In the genomic region with DNA sequence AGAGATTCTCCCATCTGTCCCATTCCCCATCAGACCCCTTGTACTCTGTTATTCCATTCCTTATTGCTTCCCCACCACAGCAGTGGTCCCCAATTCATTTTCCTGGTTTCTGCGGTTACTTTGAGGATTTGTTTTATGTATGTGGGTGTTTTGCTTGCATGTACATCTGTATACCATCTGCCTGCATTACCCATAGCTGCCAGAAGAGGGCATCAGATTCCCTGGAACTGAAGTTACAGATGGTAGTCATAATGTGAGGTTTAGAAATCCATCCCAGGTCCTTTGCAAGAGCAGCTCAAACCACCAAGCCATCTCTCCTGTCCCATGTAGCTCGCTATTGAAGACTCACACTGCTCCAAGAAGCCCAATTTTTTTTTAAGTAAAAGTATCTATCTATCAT, we compare ENCODE assay signal across 12 mouse cellular contexts. TPM values are rescaled to one million over a fixed set of nuclear protein-coding genes. Genes with fewer than 3 reads are reported as not detected.
DNase-seq lines count a peak whose midpoint lies in the region; ATAC-seq and TF ChIP-seq lines count a peak whose summit lies in the region.
"Had no signal": no experiment of that assay in that cellular context is flagged by ENCODE, and none has a peak within 500 bp of the region (broad histone marks: within the 10 kb centered on the region; RNA-seq: fewer than 3 reads in every experiment).

No protein-coding gene starts in this region.

- no peaks in the 10 kb centered on the region for H3K27me3 ChIP-seq in lung, embryonic 14.5 days (ENCODE audit: insufficient read depth, low read length)

- no peak for ATAC-seq in lung, embryonic 14.5 days (ENCODE audit: insufficient read depth)

- no peaks in the 10 kb centered on the region for H3K36me3 ChIP-seq in lung, embryonic 14.5 days (ENCODE audit: insufficient read depth)

- H3K9me3 ChIP-seq in lung, embryonic 14.5 days (ENCODE audit: low read depth, low read length): no peaks in the 10 kb centered on the region

- no peak overlapping the region for H3K9ac ChIP-seq in lung, embryonic 14.5 days

- 84% methylated on average over 2 of the region's 2 CpGs for WGBS in lung, embryonic 14.5 days

- H3K27ac ChIP-seq in lung, embryonic 14.5 days (ENCODE audit: low read depth): no peak overlapping the region

- DNase-seq in embryo, embryonic 10.5 days (ENCODE audit: low spot score): peak; percentile 8
- DNase-seq in embryo, embryonic 11 days: no peak
- DNase-seq in lung, embryonic 14.5 days: peak; percentile 27
- no peak for DNase-seq in lung, adult 18-20 months
- DNase-seq in NIH3T3 (ENCODE audit: low read depth): peak; percentile 38
- peak; percentile 11 for DNase-seq in mesoderm, embryonic 11.5 days (ENCODE audit: low read depth, low spot score)
- no peak for DNase-seq in gastrocnemius, postnatal 25 days
- DNase-seq in urinary bladder, postnatal 4 days (ENCODE audit: low spot score in 2 of 2): no peak

- TF ChIP-seq CTCF in lung, embryonic 14.5 days (IDR thresholded peaks at IDR 0.05; ENCODE audit: low read depth): peak; percentile 40; the same call in 1 of the 2 replicates

- H3K4me1 ChIP-seq in lung, embryonic 14.5 days (ENCODE audit: insufficient read depth): no peaks in the 10 kb centered on the region

- no peak overlapping the region for H3K4me2 ChIP-seq in lung, embryonic 14.5 days

- H3K4me3 ChIP-seq in lung, embryonic 14.5 days (ENCODE audit: low read depth, low read length): no peak overlapping the region

RNA-seq across cellular contexts. Expression of a gene that starts 16.5 kb away (rescaled TPM):
- 1.1 and 1.4 TPM in 2 replicates for polyA plus RNA-seq in lung, embryonic 14.5 days (2014; fragmentation: Nextera tagmentation; extraction: Ambion mirVana)
- under 1 TPM; 0.20 to 0.24 TPM for total RNA-seq in gastrocnemius, postnatal 25 days (2021)

RNA-seq across cellular contexts. Expression of a gene that starts 40.5 kb away (rescaled TPM):
- polyA plus RNA-seq in lung, embryonic 14.5 days (2014; fragmentation: Nextera tagmentation; extraction: Ambion mirVana): 0.25 TPM in 1 of 2 replicates, not detected in the other
- total RNA-seq in gastrocnemius, postnatal 25 days (2021): not detected
- total RNA-seq: heart, postnatal 10 days had no signal
- polyA plus RNA-seq: embryonic facial prominence, embryonic 14.5 days; neural tube, embryonic 11.5 days; small intestine, adult 2 months had no signal

RNA-seq across cellular contexts. Expression of a gene that starts 56.3 kb away (rescaled TPM):
- polyA plus RNA-seq in lung, embryonic 14.5 days (2014; fragmentation: Nextera tagmentation; extraction: Ambion mirVana): 2.7 and 3.5 TPM in 2 replicates
- 1 to 10 TPM; 3.8 TPM for total RNA-seq in gastrocnemius, postnatal 25 days (2021)

Comparison
In these comparisons a context has a peak if more than half of its experiments do, and no peak if none do; other contexts are left out.
1. DNase-seq: peak in embryo, embryonic 10.5 days (single experiment), lung, embryonic 14.5 days (single experiment), NIH3T3 (single experiment) and mesoderm, embryonic 11.5 days (single experiment); none in embryo, embryonic 11 days (single experiment), lung, adult 18-20 months (0 of 2), gastrocnemius, postnatal 25 days (single experiment) and urinary bladder, postnatal 4 days (0 of 2).